Mouse (Mus musculus) cortical plate, adult 2 months (tissue): ENCODE measurements at regions not wholly inside any gene's neighbourhood (a gene's known extent, or its start where the extent isn't known, plus 50 kb on each side); places are given as distances from the start of the nearest gene placed in this dataset.

ENCODE experiments used
- CTCF ChIP-seq: fragments of 200-500 bp; IDR thresholded peaks from 2 replicates; pipeline ENCODE4 v1.5.1; 2011; ENCODE audit warnings: mild to moderate bottlenecking, control low read depth, low read length; ENCODE audit not compliant: insufficient read depth; ENCODE audit errors: extremely low read depth
- POLR2A ChIP-seq: fragments of 200-500 bp; IDR thresholded peaks from 2 replicates; pipeline ENCODE4 v1.6.1; 2011; ENCODE audit warnings: mild to moderate bottlenecking, low read length, control low read depth; ENCODE audit not compliant: insufficient read depth; ENCODE audit errors: extremely low read depth

DNA sequence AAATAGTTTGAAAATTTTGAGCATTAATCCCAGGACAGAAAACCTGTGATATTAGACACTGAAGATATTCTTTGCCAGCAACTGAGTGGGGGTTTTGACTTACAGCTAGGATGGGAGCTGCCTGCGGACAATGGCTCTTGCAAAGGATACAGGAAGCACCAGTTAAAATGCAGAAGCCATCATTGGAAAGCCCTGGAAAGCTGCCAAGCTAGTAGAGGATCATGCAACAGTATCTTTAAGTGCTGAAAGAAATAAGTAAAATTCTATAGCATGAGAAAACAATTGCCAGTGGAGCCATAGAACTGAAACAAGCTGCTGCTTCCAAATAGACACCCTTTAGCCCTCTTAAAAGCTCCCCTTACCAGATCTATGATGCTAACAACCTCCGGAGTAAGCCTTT is 109.2 kb downstream of the Eva1a start:
- TF ChIP-seq CTCF = no peak
- TF ChIP-seq POLR2A = no peak
